Mouse (Mus musculus): Measurements from ENCODE around the gene Tipin. TPM values are rescaled to one million over a fixed set of nuclear protein-coding genes. Genes with fewer than 3 reads are reported as not detected.
"Not testable (repeated sequence)": the region's sequence is repeated elsewhere in the genome, so short reads cannot be mapped to it uniquely, and the experiment has no call there.

The Tipin gene
- polyA plus RNA-seq, 1 experiment from 2014 or later: 103 TPM

- no peaks in the 10 kb centered on the region for H3K27me3 ChIP-seq (ENCODE audit: control insufficient read depth, insufficient read depth, low read length)
- no peak overlapping the region for H3K4me3 ChIP-seq (replicated peaks; ENCODE audit: low read depth, low read length)
- DNase-seq (no peak), ATAC-seq (ENCODE audit: low FRiP score, low TSS enrichment) (no peak)
- no peak overlapping the region for H3K27ac ChIP-seq (replicated peaks; ENCODE audit: low read depth, low read length)
- H3K4me2 ChIP-seq (ENCODE audit: low read length): no peak overlapping the region
- 93% methylated on average over 4 of the region's 4 CpGs for WGBS
- H3K9ac ChIP-seq (replicated peaks; ENCODE audit: low read length): no peak overlapping the region
- no peaks in the 10 kb centered on the region for H3K4me1 ChIP-seq (ENCODE audit: control insufficient read depth, insufficient read depth, low read length)
- no peaks in the 10 kb centered on the region for H3K36me3 ChIP-seq (ENCODE audit: control insufficient read depth, insufficient read depth, low read length)
- H3K9me3 ChIP-seq (ENCODE audit: control insufficient read depth, low read length): no peaks in the 10 kb centered on the region
Measured at GRCm38 (mm10) chr9:64261023-64261422, 20.4 kb upstream of the Tipin start.

DNA sequence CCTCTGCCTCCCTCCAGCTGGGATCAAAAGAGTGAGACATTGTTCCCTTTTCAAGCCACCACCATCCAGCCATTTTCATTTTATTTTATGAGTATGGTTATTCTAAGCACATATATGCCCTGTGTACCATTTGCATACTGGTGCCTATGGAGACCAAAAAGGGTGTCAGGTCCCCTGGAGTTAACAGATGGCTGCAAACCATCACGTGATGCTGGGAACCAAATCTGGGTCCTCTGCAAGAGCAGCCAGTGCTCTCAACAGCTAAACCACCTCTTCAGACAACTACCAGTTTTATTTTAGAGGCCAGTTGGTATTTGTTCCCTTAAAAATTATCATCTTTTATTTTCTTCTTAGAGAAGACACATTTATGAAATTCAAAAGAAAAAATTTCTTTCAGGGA lies 16.6 kb upstream of the Tipin start:
- WGBS: 57% methylated on average over 1 of the region's 1 CpGs
- no peak for ATAC-seq (ENCODE audit: low FRiP score, low TSS enrichment)
- Histone ChIP-seq H3K4me3 (replicated peaks; ENCODE audit: low read depth, low read length) (no peak overlapping the region), H3K9ac (replicated peaks; ENCODE audit: low read length) (no peak overlapping the region), H3K27me3 (ENCODE audit: control insufficient read depth, insufficient read depth, low read length) (no peaks in the 10 kb centered on the region), H3K36me3 (ENCODE audit: control insufficient read depth, insufficient read depth, low read length) (no peaks in the 10 kb centered on the region), H3K27ac (replicated peaks; ENCODE audit: low read depth, low read length) (no peak overlapping the region), H3K9me3 (ENCODE audit: control insufficient read depth, low read length) (no peaks in the 10 kb centered on the region), H3K4me1 (ENCODE audit: control insufficient read depth, insufficient read depth, low read length) (no peaks in the 10 kb centered on the region), H3K4me2 (ENCODE audit: low read length) (no peak overlapping the region)
- no peak for DNase-seq

DNA sequence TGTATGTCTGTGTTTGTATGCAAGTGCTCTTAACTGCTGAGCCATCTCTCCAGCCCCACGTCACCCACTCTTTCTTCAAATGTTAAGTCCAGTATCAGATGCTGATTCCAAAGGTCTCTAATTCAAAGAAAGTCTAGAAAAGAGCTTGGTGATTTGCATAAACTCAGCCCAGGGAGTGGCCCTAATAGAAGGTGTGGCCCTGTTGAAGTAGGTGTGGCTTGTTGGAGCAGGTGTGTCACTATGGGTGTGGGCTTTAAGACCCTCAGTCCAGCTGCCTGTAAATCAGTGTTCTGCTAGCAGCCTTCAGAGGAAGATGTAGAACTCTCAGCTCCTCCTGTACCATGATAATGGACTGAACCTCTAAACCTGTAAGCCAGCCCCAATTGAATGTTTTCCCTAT lies 14.2 kb upstream of the Tipin start:
- Histone ChIP-seq H3K27ac (replicated peaks; ENCODE audit: low read depth, low read length) (no peak overlapping the region), H3K27me3 (ENCODE audit: control insufficient read depth, insufficient read depth, low read length) (no peaks in the 10 kb centered on the region), H3K4me3 (replicated peaks; ENCODE audit: low read depth, low read length) (no peak overlapping the region), H3K9me3 (ENCODE audit: control insufficient read depth, low read length) (no peaks in the 10 kb centered on the region), H3K4me1 (ENCODE audit: control insufficient read depth, insufficient read depth, low read length) (no peaks in the 10 kb centered on the region), H3K4me2 (ENCODE audit: low read length) (no peak overlapping the region), H3K36me3 (ENCODE audit: control insufficient read depth, insufficient read depth, low read length) (no peaks in the 10 kb centered on the region), H3K9ac (replicated peaks; ENCODE audit: low read length) (no peak overlapping the region)
- WGBS: 93% methylated on average over 1 of the region's 1 CpGs
- ATAC-seq (ENCODE audit: low FRiP score, low TSS enrichment) (no peak), DNase-seq (no peak)

DNA sequence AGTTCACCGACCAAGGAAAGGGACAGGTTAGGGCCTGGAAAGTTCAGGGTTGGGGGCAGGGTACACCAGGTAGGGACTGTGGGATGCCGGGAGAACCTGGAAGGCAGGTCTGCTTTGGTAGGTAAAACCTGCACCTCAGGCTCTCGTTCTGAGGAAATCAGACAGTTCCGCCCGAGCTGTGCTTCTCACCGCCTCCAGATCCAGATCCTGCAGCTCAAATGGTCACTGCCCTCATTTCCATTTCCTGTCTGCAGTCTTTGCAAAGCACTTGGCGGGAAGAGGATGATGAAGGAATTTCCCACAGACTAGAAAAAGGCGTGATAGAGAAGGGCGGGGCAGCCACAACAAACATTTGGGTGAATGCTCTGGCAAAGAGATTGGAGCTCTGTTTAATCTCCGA lies 13.2 kb upstream of the Tipin start:
- Histone ChIP-seq H3K27me3 (ENCODE audit: control insufficient read depth, insufficient read depth, low read length) (no peaks in the 10 kb centered on the region), H3K4me1 (ENCODE audit: control insufficient read depth, insufficient read depth, low read length) (no peaks in the 10 kb centered on the region), H3K9me3 (ENCODE audit: control insufficient read depth, low read length) (no peaks in the 10 kb centered on the region), H3K27ac (replicated peaks; ENCODE audit: low read depth, low read length) (no peak overlapping the region), H3K9ac (replicated peaks; ENCODE audit: low read length) (no peak overlapping the region), H3K4me3 (replicated peaks; ENCODE audit: low read depth, low read length) (no peak overlapping the region), H3K4me2 (ENCODE audit: low read length) (no peak overlapping the region), H3K36me3 (ENCODE audit: control insufficient read depth, insufficient read depth, low read length) (no peaks in the 10 kb centered on the region)
- ATAC-seq (ENCODE audit: low FRiP score, low TSS enrichment): no peak
- DNase-seq: no peak
- 93% methylated on average over 10 of the region's 10 CpGs for WGBS

DNA sequence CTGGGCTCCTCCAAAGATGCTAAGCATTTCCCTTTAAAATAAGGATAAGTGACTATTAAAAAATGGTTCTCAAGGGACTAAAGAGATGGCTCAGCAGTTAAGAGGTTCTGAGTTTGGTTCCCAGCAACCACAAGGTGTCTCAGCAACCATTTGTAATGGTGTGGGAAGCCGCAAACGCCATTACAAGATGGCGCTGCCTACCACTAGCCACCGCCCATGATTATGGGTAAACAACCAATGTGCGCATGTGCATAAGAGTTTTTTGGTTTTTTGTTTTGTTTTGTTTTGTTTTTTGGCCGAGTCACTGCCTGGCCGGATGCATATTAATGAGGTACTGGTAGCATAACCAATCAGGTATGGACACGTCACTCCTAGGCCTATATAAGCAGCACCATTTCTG lies 12.5 kb upstream of the Tipin start:
- 94% methylated on average over 8 of the region's 8 CpGs for WGBS
- H3K36me3 ChIP-seq (ENCODE audit: control insufficient read depth, insufficient read depth, low read length); H3K9me3 ChIP-seq (ENCODE audit: control insufficient read depth, low read length); H3K9ac ChIP-seq (replicated peaks; ENCODE audit: low read length); H3K4me3 ChIP-seq (replicated peaks; ENCODE audit: low read depth, low read length); H3K4me1 ChIP-seq (ENCODE audit: control insufficient read depth, insufficient read depth, low read length); H3K4me2 ChIP-seq (ENCODE audit: low read length); ATAC-seq (ENCODE audit: low FRiP score, low TSS enrichment); DNase-seq; H3K27me3 ChIP-seq (ENCODE audit: control insufficient read depth, insufficient read depth, low read length); H3K27ac ChIP-seq (replicated peaks; ENCODE audit: low read depth, low read length): not testable (repeated sequence)

DNA sequence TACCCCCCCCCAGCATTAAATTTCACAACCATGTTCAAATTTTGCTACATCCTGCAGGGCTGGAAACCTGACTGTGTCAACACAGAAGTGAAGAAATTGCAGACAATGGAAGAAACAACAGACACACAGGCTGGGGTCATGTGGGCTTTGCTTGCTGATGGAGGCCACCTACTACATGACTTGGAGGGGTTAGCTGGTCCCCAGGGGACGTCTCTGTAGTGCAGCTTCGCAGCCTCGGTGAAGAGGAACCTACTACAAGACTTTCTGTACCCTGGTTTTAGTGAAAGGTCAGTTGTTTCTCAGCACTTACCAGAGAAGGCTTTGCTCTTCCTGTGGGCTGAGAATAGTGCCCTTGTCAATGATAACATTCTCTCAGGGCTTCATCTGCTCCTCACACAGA lies 10.1 kb upstream of the Tipin start:
- DNase-seq: no peak
- H3K4me2 ChIP-seq (ENCODE audit: low read length): no peak overlapping the region
- H3K9ac ChIP-seq (replicated peaks; ENCODE audit: low read length): no peak overlapping the region
- H3K27me3 ChIP-seq (ENCODE audit: control insufficient read depth, insufficient read depth, low read length): no peaks in the 10 kb centered on the region
- H3K36me3 ChIP-seq (ENCODE audit: control insufficient read depth, insufficient read depth, low read length): no peaks in the 10 kb centered on the region
- H3K9me3 ChIP-seq (ENCODE audit: control insufficient read depth, low read length): no peaks in the 10 kb centered on the region
- 64% methylated on average over 3 of the region's 3 CpGs for WGBS
- no peak overlapping the region for H3K27ac ChIP-seq (replicated peaks; ENCODE audit: low read depth, low read length)
- H3K4me1 ChIP-seq (ENCODE audit: control insufficient read depth, insufficient read depth, low read length): no peaks in the 10 kb centered on the region
- no peak overlapping the region for H3K4me3 ChIP-seq (replicated peaks; ENCODE audit: low read depth, low read length)
- no peak for ATAC-seq (ENCODE audit: low FRiP score, low TSS enrichment)

DNA sequence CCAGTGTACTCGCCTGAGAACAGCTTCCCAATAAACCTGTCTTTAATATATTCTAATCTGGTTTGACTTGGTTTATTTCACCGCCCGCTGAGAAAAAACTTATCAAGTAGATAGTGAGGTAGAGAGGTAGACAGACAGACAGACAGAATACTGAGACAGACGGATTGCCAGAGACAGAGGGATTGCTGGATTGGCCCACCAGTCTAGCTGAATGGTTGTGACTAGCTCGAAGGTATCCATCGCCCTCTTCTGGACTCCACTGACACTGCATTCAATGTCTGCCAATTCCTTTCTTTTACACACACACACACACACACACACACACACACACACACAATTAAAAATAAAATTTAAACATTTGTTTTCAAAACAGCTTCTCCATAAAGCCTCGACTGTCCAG lies 8.8 kb upstream of the Tipin start:
- no peaks in the 10 kb centered on the region for H3K36me3 ChIP-seq (ENCODE audit: control insufficient read depth, insufficient read depth, low read length)
- WGBS: 40% methylated on average over 7 of the region's 7 CpGs
- H3K9me3 ChIP-seq (ENCODE audit: control insufficient read depth, low read length): no peaks in the 10 kb centered on the region
- no peak overlapping the region for H3K4me2 ChIP-seq (ENCODE audit: low read length)
- no peak overlapping the region for H3K4me3 ChIP-seq (replicated peaks; ENCODE audit: low read depth, low read length)
- no peaks in the 10 kb centered on the region for H3K27me3 ChIP-seq (ENCODE audit: control insufficient read depth, insufficient read depth, low read length)
- no peak overlapping the region for H3K9ac ChIP-seq (replicated peaks; ENCODE audit: low read length)
- no peaks in the 10 kb centered on the region for H3K4me1 ChIP-seq (ENCODE audit: control insufficient read depth, insufficient read depth, low read length)
- H3K27ac ChIP-seq (replicated peaks; ENCODE audit: low read depth, low read length): no peak overlapping the region
- peak; percentile 28 for DNase-seq
- ATAC-seq (ENCODE audit: low FRiP score, low TSS enrichment): no peak

- Histone ChIP-seq H3K9me3 (ENCODE audit: control insufficient read depth, low read length) (no peaks in the 10 kb centered on the region), H3K9ac (replicated peaks; ENCODE audit: low read length) (no peak overlapping the region), H3K27ac (replicated peaks; ENCODE audit: low read depth, low read length) (no peak overlapping the region), H3K36me3 (ENCODE audit: control insufficient read depth, insufficient read depth, low read length) (no peaks in the 10 kb centered on the region), H3K4me3 (replicated peaks; ENCODE audit: low read depth, low read length) (no peak overlapping the region), H3K27me3 (ENCODE audit: control insufficient read depth, insufficient read depth, low read length) (no peaks in the 10 kb centered on the region), H3K4me1 (ENCODE audit: control insufficient read depth, insufficient read depth, low read length) (no peaks in the 10 kb centered on the region), H3K4me2 (ENCODE audit: low read length) (no peak overlapping the region)
- 70% methylated on average over 4 of the region's 4 CpGs for WGBS
- DNase-seq (no peak), ATAC-seq (ENCODE audit: low FRiP score, low TSS enrichment) (no peak)
Measured at GRCm38 (mm10) chr9:64273757-64274156, 7.6 kb upstream of the Tipin start.

DNA sequence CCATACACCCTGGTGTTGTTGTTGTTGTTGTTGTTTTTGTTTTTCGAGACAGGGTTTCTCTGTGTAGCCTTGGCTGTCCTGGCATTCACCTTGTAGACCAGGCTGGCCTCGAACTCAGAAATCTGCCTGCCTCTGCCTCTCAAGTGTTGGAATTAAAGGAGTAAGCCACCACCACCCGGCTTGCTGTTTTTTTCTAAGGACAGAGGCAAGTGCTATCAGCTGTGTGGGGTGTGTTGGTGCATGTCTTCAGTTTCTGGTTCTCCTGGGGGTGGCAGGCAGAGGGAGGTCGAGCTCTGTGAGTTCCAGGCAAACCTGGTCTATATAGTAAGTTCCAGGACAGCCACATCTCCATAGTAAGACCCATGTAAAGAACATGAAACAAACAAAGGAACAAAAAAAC lies 7.1 kb upstream of the Tipin start:
- Histone ChIP-seq H3K9ac (replicated peaks; ENCODE audit: low read length) (no peak overlapping the region), H3K9me3 (ENCODE audit: control insufficient read depth, low read length) (no peaks in the 10 kb centered on the region), H3K27me3 (ENCODE audit: control insufficient read depth, insufficient read depth, low read length) (no peaks in the 10 kb centered on the region), H3K36me3 (ENCODE audit: control insufficient read depth, insufficient read depth, low read length) (no peaks in the 10 kb centered on the region), H3K4me3 (replicated peaks; ENCODE audit: low read depth, low read length) (no peak overlapping the region), H3K27ac (replicated peaks; ENCODE audit: low read depth, low read length) (no peak overlapping the region), H3K4me2 (ENCODE audit: low read length) (no peak overlapping the region), H3K4me1 (ENCODE audit: control insufficient read depth, insufficient read depth, low read length) (no peaks in the 10 kb centered on the region)
- ATAC-seq (ENCODE audit: low FRiP score, low TSS enrichment) (no peak), DNase-seq (no peak)
- 78% methylated on average over 4 of the region's 4 CpGs for WGBS
